Mouse (Mus musculus): ENCODE data around the gene Snap29.

GRCm38 (mm10) chr16:17478331-17478943 is 72.7 kb downstream of the Snap29 start:
- TF ChIP-seq CTCF (IDR thresholded peaks at IDR 0.05; ENCODE audit: low read depth, low read length) (no peak), POLR2A (IDR thresholded peaks at IDR 0.05; ENCODE audit: extremely low read depth, insufficient read depth, low read length) (no peak)
